Mouse (Mus musculus): ENCODE results near the gene Celf5.

DNA sequence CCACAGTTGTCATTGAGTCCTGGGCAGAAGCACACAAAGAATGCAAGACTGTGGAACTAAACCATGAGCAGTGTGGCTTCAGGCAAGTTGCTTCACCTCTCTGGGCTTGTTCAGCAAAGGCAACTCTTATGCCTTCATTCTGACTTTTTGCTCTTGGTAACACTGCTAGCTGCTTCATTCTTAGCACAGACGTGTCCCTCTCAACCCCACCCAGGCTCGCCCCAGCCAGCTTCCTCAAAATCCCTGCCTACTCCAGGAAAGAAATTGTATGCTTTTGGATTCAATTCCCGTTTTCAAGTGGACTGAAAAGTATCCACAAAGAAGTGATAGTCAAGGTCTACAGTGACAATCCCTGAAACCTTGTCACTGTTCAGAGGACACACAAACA, 37.5 kb upstream of the Celf5 start:
- TF ChIP-seq POLR2A (IDR thresholded peaks at IDR 0.05; ENCODE audit: low read depth, low read length) (no peak), CTCF (IDR thresholded peaks at IDR 0.05; ENCODE audit: extremely low read depth, insufficient read depth, insufficient read length, insufficient replicate concordance) (no peak)

Data from spleen, adult 2 months (tissue).